Mouse (Mus musculus) neural tube, embryonic 14.5 days (tissue): ENCODE measurements around the gene Grem2. TPM values are rescaled to one million over a fixed set of nuclear protein-coding genes. Genes with fewer than 3 reads are reported as not detected.

Source experiments
- ATAC-seq: fragments of 200-750 bp; cut with Nextera tagmentation; 2 replicates; pipeline ENCODE4 v1.8.0; 2017; ENCODE audit warnings: low read depth, mild to moderate bottlenecking, moderate TSS enrichment, moderate library complexity
- H3K27ac ChIP-seq: fragments of 300-500 bp; sonication (generic); 2 replicates; pipeline ENCODE4 v1.5.1; 2014; ENCODE audit warnings: low read depth, mild to moderate bottlenecking, control low read depth, low read length, moderate library complexity, mixed read lengths
- H3K27me3 ChIP-seq: fragments of 300-500 bp; sonication (generic); 2 replicates; pipeline ENCODE4 v1.6.1; 2014; ENCODE audit warnings: low read length; ENCODE audit not compliant: control insufficient read depth, insufficient read depth
- H3K36me3 ChIP-seq: fragments of 300-500 bp; sonication (generic); 2 replicates; pipeline ENCODE4 v1.6.1; 2014; ENCODE audit warnings: low read length, mixed read lengths; ENCODE audit not compliant: control insufficient read depth, insufficient read depth
- H3K4me1 ChIP-seq: fragments of 300-500 bp; sonication (generic); 2 replicates; pipeline ENCODE4 v1.6.1; 2014; ENCODE audit warnings: low read length; ENCODE audit not compliant: control insufficient read depth, insufficient read depth
- H3K4me2 ChIP-seq: fragments of 300-500 bp; sonication (generic); 2 replicates; pipeline ENCODE4 v1.6.1; 2014; ENCODE audit warnings: mild to moderate bottlenecking, low read depth, low read length, control low read depth
- H3K4me3 ChIP-seq: fragments of 300-500 bp; sonication (generic); 2 replicates; pipeline ENCODE4 v1.5.1; 2014; ENCODE audit warnings: low read depth, low read length, control low read depth, mixed read lengths
- H3K9ac ChIP-seq: fragments of 300-500 bp; sonication (generic); replicated peaks from 2 replicates; pipeline ENCODE4 v1.6.1; 2014; ENCODE audit warnings: low read depth, mild to moderate bottlenecking, control low read depth, low read length, mixed read lengths
- H3K9me3 ChIP-seq: fragments of 300-500 bp; sonication (generic); 2 replicates; pipeline ENCODE4 v1.6.1; 2016; ENCODE audit warnings: low read length; ENCODE audit not compliant: control insufficient read depth
- WGBS: fragments of 180-500 bp; shearing (Covaris S2); extraction: QIAGEN DNeasy Blood & Tissue Kit; methylation state at CpG from one replicate; pipeline ENCODE4 v1.1.7; 2014; 5-methylcytosine and 5-hydroxymethylcytosine counted together
- polyA plus RNA-seq: library from polyadenylated mRNA; unstranded; fragments of >200 nt; fragmentation: Nextera tagmentation; extraction: Ambion mirVana; gene quantifications from 2 replicates; pipeline ENCODE4 v1.2.1, GENCODE M21; 2014

Grem2 gene
- polyA plus RNA-seq, 1 experiment from 2014 or later = 2.1 TPM

DNA sequence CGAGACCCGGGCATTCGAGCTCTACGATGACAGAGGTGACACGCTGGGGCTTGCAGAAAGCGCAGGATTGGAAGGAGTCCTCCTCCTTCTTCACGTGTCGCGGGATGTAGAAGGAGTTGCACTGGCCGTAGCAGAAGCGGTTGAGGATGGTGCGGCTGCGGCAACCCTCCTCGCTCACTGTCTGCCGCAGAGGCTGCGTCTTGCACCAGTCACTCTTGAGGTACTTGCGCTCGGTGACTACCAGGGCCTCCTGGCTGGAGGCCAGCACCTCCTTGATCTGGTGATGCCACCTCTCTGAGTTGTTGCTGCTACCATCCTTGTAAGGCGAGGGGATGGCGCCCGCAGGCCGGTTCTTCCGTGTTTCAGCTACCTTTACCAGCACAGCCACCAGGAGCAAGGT is 84.8 kb downstream of the Grem2 start:
- H3K4me3 ChIP-seq = no peak overlapping the region
- no peaks in the 10 kb centered on the region for H3K27me3 ChIP-seq
- H3K9ac ChIP-seq = no peak overlapping the region
- ATAC-seq = no peak
- 96% methylated on average over 23 of the region's 23 CpGs for WGBS
- H3K4me1 ChIP-seq = no peaks in the 10 kb centered on the region
- no peak overlapping the region for H3K4me2 ChIP-seq
- H3K9me3 ChIP-seq = no peaks in the 10 kb centered on the region
- H3K27ac ChIP-seq = no peak overlapping the region
- H3K36me3 ChIP-seq = no peaks in the 10 kb centered on the region

GRCm38 (mm10) chr1:174826562-174826961 is 95.1 kb downstream of the Grem2 start:
- Histone ChIP-seq H3K9ac (no peak overlapping the region), H3K36me3 (no peaks in the 10 kb centered on the region), H3K4me1 (no peaks in the 10 kb centered on the region), H3K4me2 (no peak overlapping the region), H3K4me3 (no peak overlapping the region), H3K27me3 (no peaks in the 10 kb centered on the region), H3K9me3 (no peaks in the 10 kb centered on the region), H3K27ac (no peak overlapping the region)
- 39% methylated on average over 8 of the region's 8 CpGs for WGBS
- ATAC-seq = no peak

DNA sequence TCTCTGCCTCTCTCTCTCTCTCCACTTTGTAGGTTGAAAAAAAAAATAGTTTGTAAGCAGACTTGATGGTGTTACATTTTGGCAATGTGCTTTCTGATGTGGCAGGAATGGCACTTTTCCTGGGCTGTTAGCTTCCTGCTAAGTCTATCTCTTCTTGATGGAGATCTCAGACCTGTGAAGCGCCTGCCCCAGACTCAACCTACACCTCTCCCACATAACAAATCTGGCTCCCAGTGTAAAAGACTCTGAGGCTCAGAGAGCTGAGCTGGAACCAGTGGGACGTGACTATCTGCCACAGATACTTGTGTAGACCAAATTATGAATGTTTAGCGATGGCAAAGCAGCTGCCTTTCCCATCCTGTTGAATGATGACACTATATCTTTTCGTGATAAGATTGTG is 109.8 kb downstream of the Grem2 start:
- H3K4me1 ChIP-seq = no peaks in the 10 kb centered on the region
- H3K27me3 ChIP-seq = no peaks in the 10 kb centered on the region
- 96% methylated on average over 4 of the region's 4 CpGs for WGBS
- H3K4me2 ChIP-seq = no peak overlapping the region
- H3K27ac ChIP-seq = no peak overlapping the region
- no peak for ATAC-seq
- H3K36me3 ChIP-seq = no peaks in the 10 kb centered on the region
- no peak overlapping the region for H3K9ac ChIP-seq
- no peak overlapping the region for H3K4me3 ChIP-seq
- H3K9me3 ChIP-seq = no peaks in the 10 kb centered on the region

GRCm38 (mm10) chr1:174788617-174789016 is 133.0 kb downstream of the Grem2 start:
- no peaks in the 10 kb centered on the region; the same call in 1 of the 2 replicates for H3K36me3 ChIP-seq
- H3K4me1 ChIP-seq = no peaks in the 10 kb centered on the region
- no peak overlapping the region for H3K4me3 ChIP-seq
- no peaks in the 10 kb centered on the region for H3K27me3 ChIP-seq
- no peaks in the 10 kb centered on the region for H3K9me3 ChIP-seq
- no peak overlapping the region for H3K4me2 ChIP-seq
- ATAC-seq = no peak
- WGBS = 91% methylated on average over 2 of the region's 2 CpGs
- no peak overlapping the region for H3K9ac ChIP-seq
- no peak overlapping the region for H3K27ac ChIP-seq
